Mouse (Mus musculus) liver, embryonic 14.5 days (tissue): ENCODE data around the gene Sgca. TPM values are rescaled to one million over a fixed set of nuclear protein-coding genes. Genes with fewer than 3 reads are reported as not detected.
"Not testable (repeated sequence)": the region's sequence is repeated elsewhere in the genome, so short reads cannot be mapped to it uniquely, and the experiment has no call there.

Experiments
- ATAC-seq: fragments of 200-750 bp; cut with Nextera tagmentation; 2 replicates; pipeline ENCODE4 v1.8.0; 2017; ENCODE audit warnings: moderate number of reproducible peaks, mild to moderate bottlenecking, moderate library complexity; ENCODE audit not compliant: insufficient read depth
- DNase-seq, 3 experiments: peaks; one replicate each; pipeline ENCODE4 v3.0.0-alpha.2; 2012 to 2013; ENCODE audit warnings: low read depth in 3 of 3, low spot score in 3 of 3
- H3K27ac ChIP-seq: fragments of 300-500 bp; sonication (generic); 2 replicates; pipeline ENCODE4 v1.5.1; 2014; ENCODE audit warnings: moderate library complexity, mild to moderate bottlenecking, control low read depth, inconsistent platforms
- H3K27me3 ChIP-seq: fragments of 300-500 bp; sonication (generic); 2 replicates; pipeline ENCODE4 v1.6.1; 2014; ENCODE audit warnings: mild to moderate bottlenecking, low read length, moderate library complexity; ENCODE audit not compliant: control insufficient read depth, insufficient read depth
- H3K36me3 ChIP-seq: fragments of 300-500 bp; sonication (generic); replicated peaks from 2 replicates; pipeline ENCODE4 v1.6.1; 2014; ENCODE audit warnings: low read depth; ENCODE audit not compliant: control insufficient read depth, insufficient read depth
- H3K4me1 ChIP-seq, 2 experiments: fragments of 200-500 bp in 1 of 2; fragments of 300-500 bp in 1 of 2; sonication (generic) in 1 of 2; replicated peaks; 2 replicates each; pipeline ENCODE4 v1.6.1; 2012 to 2014; ENCODE audit warnings: antibody characterized with exemption in 1 of 2, inconsistent platforms in 1 of 2, low read length in 1 of 2; ENCODE audit not compliant: control insufficient read depth in 2 of 2, insufficient read depth in 2 of 2
- H3K4me2 ChIP-seq: fragments of 300-500 bp; sonication (generic); 2 replicates; pipeline ENCODE4 v1.6.1; 2014; ENCODE audit warnings: low read depth, mild to moderate bottlenecking, control low read depth, moderate library complexity
- H3K4me3 ChIP-seq, 2 experiments: fragments of 200-500 bp in 1 of 2; fragments of 300-500 bp in 1 of 2; sonication (generic) in 1 of 2; 2 replicates each; pipeline ENCODE4 v1.5.1; 2012 to 2014; ENCODE audit warnings: low read depth in 2 of 2, low read length in 2 of 2, mild to moderate bottlenecking in 2 of 2, control low read depth in 1 of 2, inconsistent platforms in 1 of 2, moderate library complexity in 1 of 2; ENCODE audit not compliant: insufficient read depth in 1 of 2
- H3K9ac ChIP-seq: fragments of 300-500 bp; sonication (generic); replicated peaks from 2 replicates; pipeline ENCODE4 v1.6.1; 2014; ENCODE audit warnings: mild to moderate bottlenecking, control low read depth, moderate library complexity
- H3K9me3 ChIP-seq: fragments of 300-500 bp; sonication (generic); 2 replicates; pipeline ENCODE4 v1.6.1; 2016; ENCODE audit warnings: low read length, mixed read lengths; ENCODE audit not compliant: control insufficient read depth
- CTCF ChIP-seq: IDR thresholded peaks from 2 replicates; pipeline ENCODE4 v1.5.1; 2016; ENCODE audit warnings: antibody characterized with exemption, low read depth, control low read depth
- EP300 ChIP-seq: IDR thresholded peaks from 2 replicates; pipeline ENCODE4 v1.6.1; 2016; ENCODE audit warnings: antibody characterized with exemption, low read depth
- WGBS: fragments of 180-500 bp; shearing (Covaris S2); extraction: QIAGEN DNeasy Blood & Tissue Kit; methylation state at CpG from one replicate; pipeline ENCODE4 v1.1.7; 2014; ENCODE audit not compliant: insufficient replicate concordance; 5-methylcytosine and 5-hydroxymethylcytosine counted together
- polyA plus RNA-seq, 2 experiments: library from polyadenylated mRNA; depleted of rRNA in 1 of 2; stranded (reverse) in 1 of 2; unstranded in 1 of 2; fragments of >200 nt; fragmentation: Nextera tagmentation in 1 of 2; extraction: Ambion mirVana in 1 of 2; gene quantifications; 2 replicates each; pipeline versions ENCODE4 v1.2.1 to v1.2.3; 2012 to 2014

Sgca gene
- polyA plus RNA-seq, 2 experiments, result not detected

DNA sequence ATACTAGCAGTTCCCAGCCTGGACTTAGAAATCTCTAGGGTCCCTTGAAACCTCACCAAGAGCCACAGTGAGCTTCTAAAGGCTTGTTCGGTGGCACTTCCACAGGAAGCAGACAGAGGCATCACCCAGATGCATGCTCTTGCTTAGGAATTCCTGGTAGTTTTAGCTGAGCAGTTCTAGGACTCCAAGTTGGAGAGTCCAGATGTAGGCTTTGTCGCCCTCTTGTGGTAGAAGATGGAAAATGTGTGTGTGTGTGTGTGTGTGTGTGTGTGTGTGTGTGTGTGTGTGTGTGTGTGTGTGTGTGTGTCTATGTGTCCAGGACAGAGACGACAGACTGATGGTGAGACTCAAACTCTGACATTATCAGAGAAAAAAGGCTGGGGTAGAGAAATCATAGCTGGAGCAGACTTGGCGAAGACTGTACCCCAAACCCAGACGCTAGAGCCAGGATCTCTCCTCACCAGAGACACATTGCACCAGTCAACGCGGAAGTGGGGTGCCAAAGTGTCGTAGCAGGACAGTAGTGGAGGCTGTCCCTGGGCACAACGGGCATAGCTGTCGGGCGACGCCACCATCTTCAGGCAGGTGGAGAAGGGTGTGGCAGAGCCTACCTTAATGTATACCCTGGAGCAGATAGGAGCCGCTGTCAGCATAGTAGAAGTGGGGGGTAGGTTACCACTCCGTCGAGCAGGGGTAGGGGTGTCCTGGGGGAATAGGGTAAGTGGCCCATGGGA is 5.8 kb downstream of the Sgca start:
- no peak for DNase-seq
- Histone ChIP-seq H3K9ac (no peak overlapping the region), H3K27ac (no peak overlapping the region), H3K4me1 (no peaks in the 10 kb centered on the region), H3K9me3 (no peaks in the 10 kb centered on the region), H3K36me3 (no peaks in the 10 kb centered on the region), H3K4me3 (no peak overlapping the region), H3K4me2 (no peak overlapping the region), H3K27me3 (no peaks in the 10 kb centered on the region)
- TF ChIP-seq CTCF (peak; percentile 86), EP300 (no peak)
- ATAC-seq, result no peak
- 50% methylated on average over 15 of the region's 15 CpGs for WGBS

DNA sequence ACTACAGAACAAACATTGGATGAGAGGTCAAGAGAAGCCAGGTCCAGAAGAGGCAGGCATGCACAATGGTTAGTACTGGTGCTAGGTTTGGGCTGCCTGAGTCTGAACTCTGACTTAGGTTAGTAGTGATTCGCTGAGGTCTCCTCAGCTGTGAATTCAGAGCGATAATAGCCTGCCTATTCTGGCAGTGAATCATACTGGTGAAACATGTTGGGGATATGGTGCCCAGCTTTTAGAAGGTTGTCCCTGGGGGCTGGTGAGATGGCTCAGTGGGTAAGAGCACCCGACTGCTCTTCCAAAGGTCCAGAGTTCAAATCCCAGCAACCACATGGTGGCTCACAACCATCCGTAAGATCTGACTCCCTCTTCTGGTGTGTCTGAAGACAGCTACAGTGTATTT is 6.4 kb downstream of the Sgca start:
- not testable (repeated sequence) for H3K9ac ChIP-seq, H3K4me2 ChIP-seq, H3K4me3 ChIP-seq, H3K4me1 ChIP-seq, ATAC-seq, H3K27ac ChIP-seq, DNase-seq, H3K36me3 ChIP-seq, H3K9me3 ChIP-seq, H3K27me3 ChIP-seq
- 84% methylated on average over 4 of the region's 4 CpGs for WGBS

DNA sequence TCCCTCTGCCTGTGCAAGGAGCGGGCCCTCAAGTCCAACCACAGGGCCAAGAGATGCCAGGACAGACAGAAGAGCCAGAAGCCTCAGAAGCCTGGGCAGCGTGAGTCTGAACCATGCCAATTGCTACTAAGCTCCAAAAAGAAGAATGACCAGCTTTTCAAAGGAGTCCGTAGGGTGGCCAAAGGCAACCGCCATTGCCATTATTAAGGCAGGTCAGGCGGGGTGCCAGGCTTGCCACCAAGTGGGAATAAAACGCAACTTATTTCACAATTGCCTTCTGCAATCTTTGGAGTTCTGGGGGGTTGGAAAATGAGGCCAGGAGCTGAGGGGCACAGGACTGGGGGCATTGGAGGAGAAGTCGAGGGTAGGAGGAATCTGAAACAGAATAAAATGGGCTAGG is 7.9 kb downstream of the Sgca start:
- no peak for TF ChIP-seq CTCF
- no peak for TF ChIP-seq EP300
- H3K27me3 ChIP-seq, result no peaks in the 10 kb centered on the region
- H3K27ac ChIP-seq, result no peak overlapping the region
- no peaks in the 10 kb centered on the region for H3K9me3 ChIP-seq
- H3K4me2 ChIP-seq, result no peak overlapping the region
- ATAC-seq, result no peak
- DNase-seq, result no peak
- WGBS, result 61% methylated on average over 7 of the region's 7 CpGs
- no peak overlapping the region for H3K4me3 ChIP-seq
- H3K9ac ChIP-seq, result no peak overlapping the region
- no peaks in the 10 kb centered on the region for H3K4me1 ChIP-seq
- H3K36me3 ChIP-seq, result no peaks in the 10 kb centered on the region

DNA sequence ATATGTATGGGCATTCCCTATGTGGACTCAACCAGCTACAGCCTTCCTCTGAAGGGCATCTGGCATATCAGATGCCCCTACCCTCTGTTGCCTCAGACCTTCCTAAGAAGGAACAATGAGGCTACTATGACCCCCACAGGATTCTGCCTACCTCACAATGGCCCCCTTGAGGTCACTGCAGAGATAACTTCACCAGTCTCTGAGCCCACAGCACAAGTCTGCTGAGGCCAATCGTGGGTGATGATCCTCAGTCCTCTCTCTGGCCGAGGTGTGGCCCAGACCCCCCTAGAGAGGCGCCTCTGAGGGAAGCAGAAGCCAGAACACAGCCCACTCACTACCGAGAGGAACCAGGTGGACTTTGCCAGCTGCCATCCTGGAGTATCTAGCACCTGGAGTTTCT is 8.7 kb downstream of the Sgca start, which contains the start of gene Hils1:
Gene Hils1 (plus strand): TSS at position 175 of the 400 bp plus-strand sequence.
- Histone ChIP-seq H3K27me3 (no peaks in the 10 kb centered on the region), H3K4me3 (no peak within 1 kb of the TSS), H3K27ac (no peak within 1 kb of the TSS), H3K4me1 (no peaks in the 10 kb centered on the region), H3K36me3 (no peaks in the 10 kb centered on the region), H3K4me2 (no peak within 1 kb of the TSS), H3K9ac (no peak within 1 kb of the TSS), H3K9me3 (no peaks in the 10 kb centered on the region)
- DNase-seq (no peak), ATAC-seq (no peak)
- TF ChIP-seq CTCF, result no peak
- WGBS, result 31% methylated on average over 4 of the region's 4 CpGs

DNA sequence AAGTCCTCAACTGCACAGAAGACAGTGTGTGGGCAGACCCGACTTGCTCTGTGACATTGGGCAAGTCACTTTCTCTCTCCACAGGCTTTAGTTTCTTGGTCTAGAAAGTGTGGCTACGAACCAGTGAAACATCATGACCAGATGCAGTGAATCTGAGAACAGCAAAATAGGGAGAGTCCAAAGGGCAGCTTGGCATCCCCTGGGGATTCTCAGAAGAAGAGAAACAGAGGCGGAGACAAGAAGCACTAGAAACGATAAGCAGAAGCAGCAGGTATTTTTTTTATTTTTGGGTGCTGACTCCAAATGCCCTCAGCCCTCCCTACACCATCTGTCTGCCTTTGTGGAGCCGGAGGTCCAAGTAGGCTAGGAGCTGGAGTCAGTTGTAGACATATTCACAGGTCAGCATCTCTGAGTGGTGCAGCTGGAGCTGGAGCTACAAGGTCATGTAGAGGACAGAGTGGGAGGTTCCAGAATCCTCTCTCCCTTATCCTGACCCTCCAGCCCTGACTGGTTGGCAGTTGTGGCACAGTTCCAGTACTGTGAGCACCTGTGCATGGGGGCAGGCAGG is 13.5 kb downstream of the Sgca start:
- 50% methylated on average over 5 of the region's 5 CpGs for WGBS
- TF ChIP-seq EP300 (no peak), CTCF (no peak)

More for the DNA sequence above, 13.5 kb downstream of the Sgca start:
- Histone ChIP-seq H3K9me3 (no peaks in the 10 kb centered on the region), H3K4me2 (no peak overlapping the region), H3K4me3 (no peak overlapping the region), H3K9ac (no peak overlapping the region), H3K36me3 (no peaks in the 10 kb centered on the region), H3K4me1 (0 out of 4 replicates have a peak, but pooled peaks cover 0 to 2% of the 10 kb centered on the region in 2 experiments), H3K27ac (no peak overlapping the region), H3K27me3 (no peaks in the 10 kb centered on the region)
- ATAC-seq (no peak), DNase-seq (no peak)
